Mouse (Mus musculus) myocyte (in vitro differentiated cells): Measurements from ENCODE around the gene Tac4.

Experiments
- CEBPB ChIP-seq: IDR thresholded peaks from 2 replicates; pipeline ENCODE4 v1.6.1; 2011; ENCODE audit warnings: mild to moderate bottlenecking, moderate library complexity; ENCODE audit not compliant: poor library complexity, insufficient read depth, severe bottlenecking
- MAX ChIP-seq: IDR thresholded peaks from one replicate; pipeline ENCODE4 v1.6.1; 2011; ENCODE audit warnings: low read depth, mild to moderate bottlenecking, control low read depth
- POLR2A ChIP-seq: IDR thresholded peaks from one replicate; pipeline ENCODE4 v1.6.1; 2011; ENCODE audit warnings: low read depth, mild to moderate bottlenecking, control low read depth, moderate library complexity; ENCODE audit not compliant: insufficient read length
- REST ChIP-seq: IDR thresholded peaks from one replicate; pipeline ENCODE4 v1.6.1; 2011; ENCODE audit warnings: mild to moderate bottlenecking, control low read depth, moderate library complexity; ENCODE audit not compliant: insufficient read depth, insufficient read length
- USF1 ChIP-seq: IDR thresholded peaks from one replicate; pipeline ENCODE4 v1.6.1; 2011; ENCODE audit warnings: low read depth, mild to moderate bottlenecking, control low read depth, moderate library complexity

GRCm38 (mm10) chr11:95258490-95258889, 2.8 kb upstream of the Tac4 start:
- TF ChIP-seq MAX (no peak), POLR2A (no peak), CEBPB (no peak), USF1 (no peak), REST (no peak)
